ENCODE assay signal across 9 mouse cellular contexts in genomic region chr11:109485398-109486045, GRCm38 (mm10). TPM values are rescaled to one million over a fixed set of nuclear protein-coding genes. Genes with fewer than 3 reads are reported as not detected.
A peak's percentile ranks its signal among the peaks of the same experiment; 100 is the strongest.
DNase-seq lines count a peak whose midpoint lies in the region; ATAC-seq and TF ChIP-seq lines count a peak whose summit lies in the region.
"Had no signal": no experiment of that assay in that cellular context is flagged by ENCODE, and none has a peak within 500 bp of the region (broad histone marks: within the 10 kb centered on the region; RNA-seq: fewer than 3 reads in every experiment).

No protein-coding gene starts in this region.

- H3K4me1 ChIP-seq in cerebellum, adult 2 months (ENCODE audit: control insufficient read depth, insufficient read depth, low read length) = no peaks in the 10 kb centered on the region; the same call in 1 of the 2 replicates
- H3K4me1 ChIP-seq in limb, embryonic 10.5 days = no peaks in the 10 kb centered on the region
- H3K4me1 ChIP-seq in stomach, postnatal 0 days (replicated peaks; ENCODE audit: control insufficient read depth, insufficient read depth) = no peaks in the 10 kb centered on the region
- H3K4me1 ChIP-seq: limb, embryonic 12.5 days had no signal

- H3K4me3 ChIP-seq in cerebellum, adult 2 months (replicated peaks; ENCODE audit: insufficient read depth, low read depth, low read length) = no peak overlapping the region
- H3K4me3 ChIP-seq in limb, embryonic 10.5 days = no peak overlapping the region
- no peak overlapping the region for H3K4me3 ChIP-seq in stomach, postnatal 0 days (ENCODE audit: low read depth, low read length)
- H3K4me3 ChIP-seq: limb, embryonic 12.5 days had no signal

- no peaks in the 10 kb centered on the region for H3K9me3 ChIP-seq in limb, embryonic 10.5 days (replicated peaks)
- H3K9me3 ChIP-seq in stomach, postnatal 0 days (ENCODE audit: control insufficient read depth, low read length) = no peaks in the 10 kb centered on the region
- H3K9me3 ChIP-seq: limb, embryonic 12.5 days had no signal

- H3K4me2 ChIP-seq in stomach, postnatal 0 days (replicated peaks; ENCODE audit: low read depth) = no peak overlapping the region
- H3K4me2 ChIP-seq: limb, embryonic 12.5 days had no signal

- H3K9ac ChIP-seq in stomach, postnatal 0 days (ENCODE audit: low read length) = no peak overlapping the region
- H3K9ac ChIP-seq: limb, embryonic 12.5 days had no signal

- H3K27ac ChIP-seq in cerebellum, adult 2 months (ENCODE audit: insufficient read depth, low read length) = no peak overlapping the region; the same call in 1 of the 2 replicates
- H3K27ac ChIP-seq in limb, embryonic 10.5 days = no peak overlapping the region
- H3K27ac ChIP-seq in stomach, postnatal 0 days (replicated peaks) = no peak overlapping the region
- H3K27ac ChIP-seq: limb, embryonic 12.5 days had no signal

- no peaks in the 10 kb centered on the region for H3K36me3 ChIP-seq in limb, embryonic 10.5 days
- no peaks in the 10 kb centered on the region for H3K36me3 ChIP-seq in stomach, postnatal 0 days (ENCODE audit: control insufficient read depth, insufficient read depth, low read length)
- H3K36me3 ChIP-seq: limb, embryonic 12.5 days had no signal

- 69% methylated on average over 15 of the region's 15 CpGs for WGBS in cerebellum, adult 2 months
- 87% methylated on average over 15 of the region's 15 CpGs for WGBS in limb, embryonic 10.5 days
- WGBS in stomach, postnatal 0 days = 85% methylated on average over 15 of the region's 15 CpGs

- TF ChIP-seq EP300 in stomach, postnatal 0 days (optimal IDR thresholded peaks at IDR 0.05) = no peak

- peak; percentile 51 for ATAC-seq in granulocyte monocyte progenitor cell, adult 5-6 weeks (replicated peaks; ENCODE audit: poor library complexity, severe bottlenecking)
- ATAC-seq in stomach, postnatal 0 days (ENCODE audit: low FRiP score, low TSS enrichment) = no peak

- no peaks in the 10 kb centered on the region for H3K27me3 ChIP-seq in cerebellum, adult 2 months (ENCODE audit: control insufficient read depth, insufficient read depth, low read length)
- no peaks in the 10 kb centered on the region for H3K27me3 ChIP-seq in limb, embryonic 10.5 days (ENCODE audit: low read depth, poor library complexity, severe bottlenecking)
- H3K27me3 ChIP-seq in stomach, postnatal 0 days (ENCODE audit: control insufficient read depth, insufficient read depth, low read length) = no peaks in the 10 kb centered on the region
- H3K27me3 ChIP-seq: limb, embryonic 12.5 days had no signal

- no peak for TF ChIP-seq CTCF in cerebellum, adult 2 months (IDR thresholded peaks at IDR 0.05; ENCODE audit: borderline replicate concordance, insufficient read depth, low read depth, low read length)
- TF ChIP-seq CTCF in stomach, postnatal 0 days (IDR thresholded peaks at IDR 0.05; ENCODE audit: low read depth) = no peak

- DNase-seq in cerebellum, adult 2 months = peak; percentile 50 to 54
- DNase-seq in cerebellum, adult 9-10 months = no peak
- peak; percentile 29 for DNase-seq in 416B (ENCODE audit: low read depth)
- peak; percentile 18 to 27 for DNase-seq in left cerebral cortex, postnatal 36 days (ENCODE audit: low spot score in 2 of 2)
- DNase-seq in right cerebral cortex, postnatal 4 days = peak; percentile 22
- DNase-seq in limb, embryonic 10.5 days (ENCODE audit: low spot score) = no peak
- no peak for DNase-seq in stomach, postnatal 0 days (ENCODE audit: low spot score)

- TF ChIP-seq POLR2A in cerebellum, adult 2 months (IDR thresholded peaks at IDR 0.05; ENCODE audit: borderline replicate concordance, insufficient read depth, low read length) = no peak

- intact Hi-C loops in left cerebral cortex, postnatal 36 days (cut with DNase I) = no loop called here

RNA-seq across cellular contexts. Expression of gene Slc16a6, which starts 12.1 kb away (rescaled TPM):
- 7.9 and 8.9 TPM in 2 replicates for polyA plus RNA-seq in cerebellum, adult 2 months (2012; rRNA removed)
- total RNA-seq in granulocyte monocyte progenitor cell, adult 5-6 weeks (2014; fragmentation: Nextera tagmentation) = 41.4 and 42.6 TPM in 2 replicates
- total RNA-seq in granulocyte monocyte progenitor cell, adult 5-6 weeks (2017) = 14.9 and 16.6 TPM in 2 replicates
- total RNA-seq in left cerebral cortex, postnatal 36 days (2021) = 10 to 100 TPM; 10.2 to 12.6 TPM
- polyA plus RNA-seq in limb, embryonic 10.5 days (2016; fragmentation: Nextera tagmentation; extraction: Ambion mirVana) = 4.7 and 5.1 TPM in 2 replicates
- polyA plus RNA-seq in stomach, postnatal 0 days (2015; fragmentation: Nextera tagmentation; extraction: Ambion mirVana) = 10.4 and 11.9 TPM in 2 replicates

RNA-seq across cellular contexts. Expression of gene Arsg, which starts 12.3 kb away (rescaled TPM):
- polyA plus RNA-seq in cerebellum, adult 2 months (2012; rRNA removed) = 39.5 and 47.1 TPM in 2 replicates
- total RNA-seq in granulocyte monocyte progenitor cell, adult 5-6 weeks (2014; fragmentation: Nextera tagmentation) = 1.4 and 2.1 TPM in 2 replicates
- 1.5 and 1.6 TPM in 2 replicates for total RNA-seq in granulocyte monocyte progenitor cell, adult 5-6 weeks (2017)
- total RNA-seq in left cerebral cortex, postnatal 36 days (2021) = 10 to 100 TPM; 11.6 to 14.2 TPM
- 1.5 and 1.7 TPM in 2 replicates for polyA plus RNA-seq in limb, embryonic 10.5 days (2016; fragmentation: Nextera tagmentation; extraction: Ambion mirVana)
- polyA plus RNA-seq in stomach, postnatal 0 days (2015; fragmentation: Nextera tagmentation; extraction: Ambion mirVana) = 3.2 and 3.5 TPM in 2 replicates

RNA-seq across cellular contexts. Expression of gene Amz2, which starts 59.8 kb away (rescaled TPM):
- 63.8 and 64.1 TPM in 2 replicates for polyA plus RNA-seq in cerebellum, adult 2 months (2012; rRNA removed)
- 38.0 and 41.1 TPM in 2 replicates for total RNA-seq in granulocyte monocyte progenitor cell, adult 5-6 weeks (2014; fragmentation: Nextera tagmentation)
- total RNA-seq in granulocyte monocyte progenitor cell, adult 5-6 weeks (2017) = 37.5 and 49.5 TPM in 2 replicates
- 10 to 100 TPM; 42.2 to 49.9 TPM for total RNA-seq in left cerebral cortex, postnatal 36 days (2021)
- polyA plus RNA-seq in limb, embryonic 10.5 days (2016; fragmentation: Nextera tagmentation; extraction: Ambion mirVana) = 43.1 and 46.2 TPM in 2 replicates
- 21.5 and 22.1 TPM in 2 replicates for polyA plus RNA-seq in stomach, postnatal 0 days (2015; fragmentation: Nextera tagmentation; extraction: Ambion mirVana)

Comparison
In these comparisons a context has a peak if more than half of its experiments do, and no peak if none do; other contexts are left out.
1. DNase-seq: peak in cerebellum, adult 2 months (2 of 2), 416B (single experiment), left cerebral cortex, postnatal 36 days (2 of 2) and right cerebral cortex, postnatal 4 days (single experiment); none in cerebellum, adult 9-10 months (single experiment), limb, embryonic 10.5 days (single experiment) and stomach, postnatal 0 days (single experiment).